Mouse (Mus musculus) cerebellum, adult 9-10 months (tissue): ENCODE measurements around the gene Nfatc2ip.

Source experiments
- DNase-seq: peaks from one replicate; pipeline ENCODE4 v3.0.0; 2022

Nfatc2ip gene

DNA sequence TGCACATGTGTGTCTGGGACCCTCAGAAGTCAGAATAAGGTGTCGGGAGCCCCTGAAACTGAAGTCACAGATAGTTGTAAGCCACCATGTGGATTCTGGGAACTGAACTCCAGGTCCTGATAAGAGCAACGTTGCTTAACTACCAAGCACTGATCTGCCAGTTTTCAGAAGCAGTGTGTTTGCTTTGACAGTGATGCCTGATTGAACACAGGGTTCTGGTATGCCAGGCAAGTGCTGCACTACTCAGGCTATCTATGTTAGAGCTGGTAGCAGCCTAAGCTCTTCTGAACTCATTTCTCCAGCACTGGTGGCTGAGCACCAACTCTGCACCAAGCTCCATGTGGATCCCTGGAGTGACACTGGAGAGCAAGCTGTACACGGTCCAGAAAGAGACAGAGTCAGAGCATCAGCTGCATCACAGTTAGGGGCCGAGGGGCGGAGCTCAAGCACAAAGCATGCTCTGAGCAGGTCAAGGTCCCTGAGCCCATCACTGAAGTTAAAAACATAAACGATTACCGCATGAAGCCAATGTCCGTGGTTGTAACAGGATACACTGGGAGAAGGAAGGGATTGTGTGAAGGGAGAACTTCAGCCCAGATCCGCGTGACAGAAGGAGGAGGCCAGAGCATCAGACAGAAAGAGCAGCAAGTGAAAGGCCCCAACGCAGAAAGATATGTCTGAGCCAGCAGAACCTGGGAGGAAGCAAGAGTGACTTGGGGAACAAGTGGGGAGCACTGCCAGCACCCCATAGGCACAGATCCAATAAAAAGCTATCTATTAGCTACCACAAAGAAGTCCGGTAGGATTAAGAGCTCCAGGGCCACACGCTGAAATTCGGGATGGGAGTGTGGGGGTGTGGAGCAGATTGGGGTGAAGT, 41.6 kb downstream of the Nfatc2ip start:
- DNase-seq = no peak

DNA sequence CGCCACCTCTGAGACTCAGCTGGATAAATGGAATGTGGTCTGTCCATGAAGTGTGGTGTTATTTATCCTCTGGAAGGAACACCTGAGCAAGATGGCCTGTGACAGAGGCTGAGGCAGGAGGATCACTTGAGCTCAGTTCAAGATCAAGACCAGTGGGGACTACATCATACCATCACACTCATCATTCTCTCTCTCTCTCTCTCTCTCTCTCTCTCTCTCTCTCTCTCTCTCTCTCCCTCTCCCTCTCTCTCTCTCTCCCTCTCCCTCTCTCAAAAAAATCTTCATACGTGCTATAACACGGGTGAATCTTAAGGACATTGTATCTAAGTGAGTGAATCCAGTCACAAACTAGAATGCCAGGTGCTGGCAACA, 42.6 kb downstream of the Nfatc2ip start:
- DNase-seq = no peak

DNA sequence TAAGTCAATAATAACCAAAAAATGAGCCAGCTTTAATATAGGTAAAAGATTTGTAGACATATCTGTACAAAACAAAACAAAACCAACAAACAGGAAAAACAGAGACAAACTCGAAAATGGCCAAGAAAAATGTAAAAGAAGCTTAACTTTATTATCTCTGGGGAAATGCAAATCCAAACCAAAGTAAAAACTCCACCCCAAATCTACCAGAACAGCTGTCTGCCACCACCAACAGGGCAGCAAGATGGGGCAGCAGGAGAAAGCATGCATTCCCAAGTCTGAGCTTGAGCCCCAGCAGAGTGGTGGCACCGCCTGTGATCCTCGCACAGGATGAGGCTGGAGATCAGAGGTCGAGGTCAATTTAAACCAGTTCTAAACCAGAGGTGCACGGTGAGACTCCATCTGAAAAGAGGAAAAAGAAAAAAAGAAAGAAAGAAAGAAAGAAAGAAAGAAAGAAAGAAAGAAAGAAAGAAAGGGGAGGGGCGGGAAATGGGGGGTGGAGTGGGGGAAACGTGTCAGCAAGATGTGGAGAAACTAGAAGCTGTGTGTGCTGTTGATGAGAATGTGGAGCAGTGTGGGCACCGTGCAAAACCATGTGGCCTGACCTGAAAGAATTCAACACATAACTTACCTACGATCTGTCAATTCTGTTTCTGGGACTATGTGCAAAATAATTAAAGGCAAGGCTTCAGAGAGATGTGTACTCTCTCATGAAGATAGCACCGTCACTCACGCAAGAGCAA, 43.1 kb downstream of the Nfatc2ip start:
- DNase-seq = no peak

DNA sequence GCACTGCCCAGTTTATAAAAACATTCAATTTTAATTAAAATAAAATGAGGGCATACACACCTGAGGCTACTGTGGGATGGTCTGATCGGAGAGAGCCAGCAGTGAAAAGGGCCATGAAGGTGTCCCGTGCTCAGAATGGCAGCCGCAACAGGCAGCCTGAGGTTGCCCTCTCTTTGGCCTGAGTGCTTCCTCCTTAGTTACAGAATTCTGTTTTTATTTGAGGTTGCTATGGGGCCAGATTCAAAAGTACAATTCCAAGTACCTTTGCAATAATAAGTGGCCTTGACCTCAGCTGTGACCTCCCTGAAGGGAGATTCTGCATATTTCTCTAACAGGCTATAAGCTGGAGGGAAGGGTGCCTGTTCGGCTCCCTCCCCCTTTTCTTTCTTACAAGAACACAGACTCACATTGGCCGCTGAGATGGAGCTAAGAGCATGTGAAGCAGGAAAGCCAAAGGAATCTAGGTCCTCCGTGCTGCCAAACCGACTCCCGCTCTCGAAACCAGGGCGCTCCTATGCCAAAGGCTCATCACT, 45.1 kb downstream of the Nfatc2ip start:
- no peak for DNase-seq

DNA sequence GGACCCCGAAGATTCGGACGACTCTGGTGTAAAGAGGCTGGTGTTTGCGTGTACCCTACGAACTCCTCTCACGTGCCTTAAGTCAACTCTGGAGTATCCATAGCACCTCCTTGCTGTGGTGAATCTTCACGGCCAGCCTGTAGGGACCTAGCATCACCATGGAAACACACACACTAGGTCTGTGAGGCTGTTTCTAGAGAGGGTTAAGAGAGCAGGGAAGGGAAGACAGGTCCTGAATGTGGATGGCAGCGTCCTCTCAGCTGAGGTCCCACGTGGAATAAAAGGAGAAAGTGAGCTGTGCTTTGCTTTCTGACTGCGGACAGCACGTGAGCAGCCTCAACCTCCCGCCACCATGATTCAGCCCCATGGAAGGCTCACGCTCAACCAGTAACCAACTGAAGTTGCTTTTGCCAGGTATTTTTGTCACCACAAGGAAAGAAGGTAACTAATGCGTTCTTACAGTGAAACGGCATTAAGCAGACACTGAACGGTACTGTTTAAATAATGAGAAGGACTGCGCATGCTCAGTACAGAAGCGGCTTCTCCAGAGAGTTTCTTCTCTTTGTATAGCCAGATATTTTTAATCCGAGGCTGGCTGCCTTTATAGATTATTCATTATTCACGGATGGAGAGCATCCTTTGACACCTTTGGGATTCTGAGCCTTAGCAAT, 45.7 kb downstream of the Nfatc2ip start:
- DNase-seq = no peak

DNA sequence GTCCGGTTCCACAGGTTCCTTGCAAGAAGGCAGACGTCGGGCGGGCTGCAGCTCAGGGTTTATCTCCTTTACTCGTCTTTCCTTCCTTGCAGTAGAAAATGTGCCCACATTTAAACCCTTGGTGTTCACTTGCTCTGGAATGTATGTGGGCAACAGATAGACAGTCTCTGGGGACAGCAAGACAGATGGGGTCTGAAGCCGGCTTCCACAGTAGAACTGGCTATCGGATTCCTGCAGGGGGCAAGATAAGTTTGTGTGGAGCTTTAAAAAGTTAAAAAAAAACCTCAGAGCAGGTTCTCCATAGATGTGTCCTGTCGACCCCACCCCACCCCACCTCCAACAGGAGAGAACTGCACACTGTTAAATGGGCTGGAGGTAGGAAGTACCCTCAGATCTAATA, 48.2 kb downstream of the Nfatc2ip start:
- DNase-seq = no peak

DNA sequence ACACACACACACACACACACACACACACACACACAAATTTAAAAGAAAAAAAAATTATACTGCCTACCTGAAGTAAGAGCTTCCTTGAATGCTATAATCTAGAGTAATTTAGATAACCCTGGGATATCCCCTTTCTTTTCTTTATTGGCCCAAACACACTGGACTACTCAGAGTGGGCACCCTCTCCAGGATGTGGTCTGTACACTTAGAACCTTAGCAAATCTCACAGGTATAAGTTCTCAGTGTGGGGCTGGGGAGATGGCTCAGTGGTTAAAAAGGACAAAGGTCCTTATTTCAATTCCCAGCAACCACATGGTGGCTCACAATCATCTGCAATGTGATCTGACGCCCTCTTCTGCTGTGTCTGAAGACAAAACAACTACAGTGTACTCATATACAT, 49.4 kb downstream of the Nfatc2ip start:
- no peak for DNase-seq

DNA sequence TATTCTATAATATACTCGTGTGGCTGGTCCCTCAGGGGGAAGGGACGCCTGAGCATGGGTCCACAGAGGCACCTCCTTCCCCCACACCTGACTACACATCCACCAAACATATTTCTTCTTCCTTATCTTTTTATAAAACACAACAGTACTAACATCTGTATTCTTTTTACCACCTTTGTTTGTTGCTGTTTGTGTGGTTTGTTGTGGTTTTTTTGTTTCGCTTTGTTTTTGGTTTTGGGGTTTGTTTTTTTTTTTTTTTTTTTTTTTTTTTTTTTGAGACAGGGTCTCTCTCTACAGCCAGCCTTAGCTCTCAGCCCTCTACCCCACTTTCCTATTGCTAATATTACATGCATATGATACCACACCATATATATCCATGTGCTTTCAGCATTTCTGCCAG, 50.6 kb downstream of the Nfatc2ip start:
- no peak for DNase-seq

DNA sequence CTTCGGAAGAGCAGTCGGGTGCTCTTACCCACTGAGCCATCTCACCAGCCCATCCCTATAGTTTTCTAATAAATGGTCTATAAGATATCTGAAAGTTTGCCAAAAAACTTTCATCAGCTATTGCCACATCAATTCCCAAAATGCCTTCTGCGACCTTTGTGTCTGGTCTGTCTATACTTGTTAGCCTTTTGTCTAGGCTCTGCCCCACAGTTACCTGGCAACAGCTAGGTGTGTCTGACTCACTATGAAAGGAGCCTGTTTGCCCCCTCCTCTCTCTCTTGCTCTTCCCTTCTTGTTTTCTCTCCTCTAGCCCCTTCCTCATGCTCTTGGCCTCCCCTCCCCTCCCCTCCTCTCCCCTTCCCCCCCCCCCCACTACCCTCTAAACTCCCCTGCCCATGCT, 51.0 kb downstream of the Nfatc2ip start:
- no peak for DNase-seq

DNA sequence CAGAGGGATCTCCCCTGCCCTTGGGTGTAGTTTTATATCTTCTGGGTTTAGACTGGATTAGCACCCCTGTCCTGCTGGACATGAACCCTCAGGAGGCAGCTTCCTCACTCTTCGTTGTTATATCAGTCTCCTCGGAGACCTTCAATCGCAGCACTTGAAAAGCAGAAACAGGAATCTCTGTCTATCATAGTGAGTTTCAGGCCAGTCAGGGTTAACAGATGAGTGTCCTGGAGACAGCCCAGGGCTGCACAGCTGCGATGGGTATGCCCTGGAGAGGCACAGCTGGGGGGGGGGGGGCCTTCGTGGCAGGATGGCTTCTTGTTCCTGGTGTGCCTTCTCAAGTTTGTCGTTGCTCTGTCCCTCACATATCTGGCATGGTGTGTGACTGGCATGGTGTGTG, 55.6 kb downstream of the Nfatc2ip start:
- no peak for DNase-seq

DNA sequence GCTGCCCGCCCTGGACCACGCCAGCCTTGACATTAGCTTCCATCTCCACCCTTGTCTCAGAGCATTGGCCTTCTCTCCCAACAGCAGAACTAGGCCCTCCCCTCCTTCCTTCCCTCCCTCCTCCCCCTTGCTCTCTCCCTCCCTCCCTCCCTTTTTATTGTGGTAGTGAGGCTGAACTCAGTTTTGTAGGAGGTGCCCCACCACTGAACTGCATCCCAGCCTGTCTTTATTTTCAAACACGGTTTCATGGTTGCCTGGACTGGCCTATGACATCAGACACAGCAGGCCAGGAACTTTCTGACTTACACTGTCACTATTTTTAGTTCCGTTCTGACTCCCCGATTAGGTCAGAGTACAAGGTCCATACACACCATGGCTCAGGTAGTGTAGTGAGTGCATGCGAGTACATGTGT, 56.3 kb downstream of the Nfatc2ip start:
- no peak for DNase-seq

DNA sequence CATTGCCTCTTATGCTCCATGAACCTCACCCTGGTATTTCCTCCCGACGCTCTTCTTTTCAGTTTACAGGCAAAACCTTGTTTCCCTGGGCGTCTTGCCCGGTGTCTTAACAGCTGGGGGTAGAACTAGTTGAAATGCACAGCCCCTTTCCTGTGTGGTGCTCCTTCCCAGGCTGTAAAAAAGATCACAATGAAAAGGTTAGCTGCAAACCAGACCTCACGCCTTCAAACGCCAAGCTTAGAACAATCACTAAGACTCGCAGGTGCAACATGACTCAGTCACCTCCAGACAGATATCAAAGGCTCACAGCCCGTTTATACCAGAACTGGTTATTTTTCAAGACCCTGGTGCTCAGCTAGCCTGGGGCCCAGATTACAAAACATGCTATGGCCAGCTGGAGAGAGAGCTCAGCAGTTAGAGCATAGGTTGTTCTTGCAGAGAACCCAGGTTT, 57.0 kb downstream of the Nfatc2ip start:
- DNase-seq = no peak

DNA sequence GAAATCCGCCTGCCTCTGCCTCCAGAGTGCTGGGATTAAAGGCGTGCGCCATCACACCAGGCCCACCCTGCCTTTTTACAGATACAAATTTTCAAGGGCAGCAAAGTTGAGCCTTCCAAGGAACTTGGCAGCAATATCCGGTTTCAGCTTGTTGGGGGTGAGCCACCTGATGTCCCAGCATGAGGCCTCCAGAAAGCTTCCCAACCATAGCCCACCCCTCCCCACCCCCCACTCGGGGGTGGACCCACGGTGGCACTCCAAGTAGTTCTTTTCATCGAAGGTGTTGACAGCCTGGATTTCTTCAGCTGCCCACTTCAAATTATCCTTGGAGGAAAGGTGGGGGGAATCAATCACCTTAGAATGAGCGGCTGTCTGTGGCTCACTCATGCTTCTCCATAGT, 57.6 kb downstream of the Nfatc2ip start:
- no peak for DNase-seq

DNA sequence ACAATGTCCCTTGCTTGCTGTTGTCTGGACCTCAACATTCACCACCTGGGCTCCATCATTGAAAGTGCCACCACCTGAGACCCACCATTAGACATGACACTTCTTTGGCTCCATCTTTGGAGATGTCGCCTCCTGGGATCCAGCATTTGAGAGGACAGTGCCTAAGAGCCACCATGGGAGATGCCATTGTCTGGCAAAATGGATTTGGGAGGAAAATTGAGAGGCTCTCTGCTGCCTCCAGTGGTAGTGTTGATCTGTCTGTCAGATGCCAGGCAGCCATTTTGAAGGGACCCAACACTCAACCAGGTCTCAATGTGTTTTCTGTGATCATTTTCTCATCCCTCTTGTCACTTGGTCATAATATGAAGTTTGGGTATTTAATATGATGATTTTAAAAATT, 61.0 kb downstream of the Nfatc2ip start:
- DNase-seq = no peak
